Mouse (Mus musculus) small intestine, adult 2 months (tissue): Measurements from ENCODE around the gene Gnb5. TPM values are rescaled to one million over a fixed set of nuclear protein-coding genes. Genes with fewer than 3 reads are reported as not detected.

Source experiments
- H3K27ac ChIP-seq: fragments of 200-500 bp; 2 replicates; pipeline ENCODE4 v1.5.1; 2012; ENCODE audit warnings: low read depth, low read length, control low read depth, inconsistent platforms; ENCODE audit not compliant: insufficient read depth
- H3K27me3 ChIP-seq: fragments of 200-500 bp; 2 replicates; pipeline ENCODE4 v1.6.1; 2012; ENCODE audit warnings: mild to moderate bottlenecking, moderate library complexity, low read length, inconsistent platforms; ENCODE audit not compliant: control insufficient read depth, insufficient read depth
- H3K36me3 ChIP-seq: fragments of 200-500 bp; 2 replicates; pipeline ENCODE4 v1.6.1; 2012; ENCODE audit warnings: mild to moderate bottlenecking, low read length, control low read depth, inconsistent platforms; ENCODE audit not compliant: control insufficient read depth, insufficient read depth
- H3K4me1 ChIP-seq: fragments of 200-500 bp; 2 replicates; pipeline ENCODE4 v1.6.1; 2012; ENCODE audit warnings: low read length, inconsistent platforms, mixed read lengths; ENCODE audit not compliant: control insufficient read depth, insufficient read depth, insufficient read length
- H3K4me3 ChIP-seq: fragments of 200-500 bp; 2 replicates; pipeline ENCODE4 v1.5.1; 2012; ENCODE audit warnings: low read depth, mild to moderate bottlenecking, control low read depth, inconsistent platforms, low read length, moderate library complexity
- CTCF ChIP-seq: fragments of 200-500 bp; IDR thresholded peaks from 2 replicates; pipeline ENCODE4 v1.5.1; 2012; ENCODE audit warnings: low read depth, mild to moderate bottlenecking, control low read depth, inconsistent platforms, low read length, moderate library complexity, mixed read lengths; ENCODE audit not compliant: insufficient replicate concordance, insufficient read length; ENCODE audit errors: extremely low read depth
- POLR2A ChIP-seq: fragments of 200-500 bp; IDR thresholded peaks from 2 replicates; pipeline ENCODE4 v1.6.1; 2012; ENCODE audit warnings: low read depth, mild to moderate bottlenecking, control low read depth, inconsistent platforms, low read length, moderate library complexity
- WGBS: fragments of 180-500 bp; shearing (Covaris S2); methylation state at CpG from one replicate; pipeline ENCODE4 v1.1.7; 2018; 5-methylcytosine and 5-hydroxymethylcytosine counted together
- polyA plus RNA-seq: library from polyadenylated mRNA; depleted of rRNA; stranded (reverse); fragments of >200 nt; gene quantifications from 2 replicates; pipeline ENCODE4 v1.2.3, GENCODE M21; 2012

The Gnb5 gene
- polyA plus RNA-seq, 1 experiment = 7.3 TPM

- Histone ChIP-seq H3K27ac (no peak overlapping the region), H3K27me3 (no peaks in the 10 kb centered on the region), H3K36me3 (peaks cover 7% of the 10 kb centered on the region), H3K4me3 (no peak overlapping the region), H3K4me1 (no peaks in the 10 kb centered on the region)
- 66% methylated on average over 16 of the region's 16 CpGs for WGBS
- no peak for TF ChIP-seq POLR2A
- TF ChIP-seq CTCF = no peak
Observed at GRCm38 (mm10) chr9:75303701-75304261, 2.3 kb upstream of the Gnb5 start.

GRCm38 (mm10) chr9:75304286-75304685 lies 1.8 kb upstream of the Gnb5 start:
- TF ChIP-seq POLR2A (no peak), CTCF (no peak)
- H3K36me3 ChIP-seq = peaks cover 7% of the 10 kb centered on the region
- H3K27me3 ChIP-seq = no peaks in the 10 kb centered on the region
- no peak overlapping the region for H3K4me3 ChIP-seq
- H3K4me1 ChIP-seq = no peaks in the 10 kb centered on the region
- no peak overlapping the region for H3K27ac ChIP-seq
- 64% methylated on average over 7 of the region's 7 CpGs for WGBS

- no peak overlapping the region for H3K27ac ChIP-seq
- H3K4me3 ChIP-seq = no peak overlapping the region
- H3K4me1 ChIP-seq = no peaks in the 10 kb centered on the region
- TF ChIP-seq POLR2A (no peak), CTCF (no peak)
- no peaks in the 10 kb centered on the region for H3K27me3 ChIP-seq
- peaks cover 4% of the 10 kb centered on the region for H3K36me3 ChIP-seq
- WGBS = 89% methylated on average over 5 of the region's 5 CpGs
Observed at GRCm38 (mm10) chr9:75307015-75307414, 927 bp downstream of the Gnb5 start.

- 64% methylated on average over 5 of the region's 5 CpGs for WGBS
- Histone ChIP-seq H3K27ac (no peak overlapping the region), H3K36me3 (peaks cover 3% of the 10 kb centered on the region), H3K4me3 (no peak overlapping the region), H3K4me1 (peaks cover 2% of the 10 kb centered on the region; the same call in 1 of the 2 replicates), H3K27me3 (no peaks in the 10 kb centered on the region)
- TF ChIP-seq CTCF (no peak), POLR2A (no peak)
Observed at GRCm38 (mm10) chr9:75308621-75309020, 2.5 kb downstream of the Gnb5 start.

- Histone ChIP-seq H3K27ac (no peak overlapping the region), H3K4me1 (peaks cover 5% of the 10 kb centered on the region), H3K27me3 (no peaks in the 10 kb centered on the region), H3K36me3 (no peaks in the 10 kb centered on the region), H3K4me3 (no peak overlapping the region)
- TF ChIP-seq CTCF = peak; percentile 86; the same call in 1 of the 2 replicates
- TF ChIP-seq POLR2A = no peak
- WGBS = 25% methylated on average over 4 of the region's 4 CpGs
Observed at GRCm38 (mm10) chr9:75312008-75312407, 5.9 kb downstream of the Gnb5 start.

- no peak for TF ChIP-seq POLR2A
- TF ChIP-seq CTCF = no peak
- Histone ChIP-seq H3K27ac (no peak overlapping the region), H3K4me3 (peak overlapping the region; percentile 68), H3K4me1 (peaks cover 8% of the 10 kb centered on the region), H3K27me3 (no peaks in the 10 kb centered on the region), H3K36me3 (no peaks in the 10 kb centered on the region)
- 47% methylated on average over 11 of the region's 11 CpGs for WGBS
Observed at GRCm38 (mm10) chr9:75313138-75313831, 7.2 kb downstream of the Gnb5 start.

- Histone ChIP-seq H3K36me3 (no peaks in the 10 kb centered on the region), H3K27me3 (no peaks in the 10 kb centered on the region), H3K27ac (no peak overlapping the region), H3K4me1 (peaks cover 11% of the 10 kb centered on the region), H3K4me3 (peak overlapping the region; percentile 68)
- no peak for TF ChIP-seq POLR2A
- WGBS = 3% methylated on average over 52 of the region's 52 CpGs
Observed at GRCm38 (mm10) chr9:75313832-75314516, 7.9 kb downstream of the Gnb5 start.
